Mouse (Mus musculus): Measurements from ENCODE around the gene Slc2a8. TPM values are rescaled to one million over a fixed set of nuclear protein-coding genes. Genes with fewer than 3 reads are reported as not detected.

The Slc2a8 gene
- polyA plus RNA-seq, 1 experiment: 13.1 TPM

- Histone ChIP-seq H3K4me1 (ENCODE audit: control insufficient read depth, insufficient read depth, insufficient read length, low read length) (peaks cover 7% of the 10 kb centered on the region; the same call in 1 of the 2 replicates), H3K27ac (replicated peaks; ENCODE audit: low read depth, low read length) (no peak overlapping the region), H3K4me3 (ENCODE audit: insufficient read depth, low read depth, low read length) (no peak overlapping the region)
Observed at GRCm38 (mm10) chr2:32964659-32965457, 17.0 kb downstream of the Slc2a8 start.

GRCm38 (mm10) chr2:32963981-32964380 lies 17.9 kb downstream of the Slc2a8 start:
- peaks cover 7% of the 10 kb centered on the region; the same call in 1 of the 2 replicates for H3K4me1 ChIP-seq (ENCODE audit: control insufficient read depth, insufficient read depth, insufficient read length, low read length)
- H3K27ac ChIP-seq (replicated peaks; ENCODE audit: low read depth, low read length): no peak overlapping the region

GRCm38 (mm10) chr2:32963544-32963943 lies 18.3 kb downstream of the Slc2a8 start:
- Histone ChIP-seq H3K4me3 (ENCODE audit: insufficient read depth, low read depth, low read length) (no peak overlapping the region), H3K27ac (replicated peaks; ENCODE audit: low read depth, low read length) (no peak overlapping the region), H3K4me1 (ENCODE audit: control insufficient read depth, insufficient read depth, insufficient read length, low read length) (peaks cover 7% of the 10 kb centered on the region; the same call in 1 of the 2 replicates)

More at GRCm38 (mm10) chr2:32963981-32964380, 17.9 kb downstream of the Slc2a8 start:
- H3K4me3 ChIP-seq (ENCODE audit: insufficient read depth, low read depth, low read length): no peak overlapping the region

GRCm38 (mm10) chr2:32962875-32963220 lies 19.0 kb downstream of the Slc2a8 start:
- Histone ChIP-seq H3K4me1 (ENCODE audit: control insufficient read depth, insufficient read depth, insufficient read length, low read length) (peaks cover 4% of the 10 kb centered on the region; the same call in 1 of the 2 replicates), H3K27ac (replicated peaks; ENCODE audit: low read depth, low read length) (no peak overlapping the region), H3K4me3 (ENCODE audit: insufficient read depth, low read depth, low read length) (peak overlapping the region; percentile 59)

- Histone ChIP-seq H3K27ac (replicated peaks; ENCODE audit: low read depth, low read length) (peak overlapping the region; percentile 6; the same call in 1 of the 2 replicates), H3K4me1 (ENCODE audit: control insufficient read depth, insufficient read depth, insufficient read length, low read length) (peaks cover 4% of the 10 kb centered on the region; the same call in 1 of the 2 replicates), H3K4me3 (ENCODE audit: insufficient read depth, low read depth, low read length) (peak overlapping the region; percentile 59)
Observed at GRCm38 (mm10) chr2:32962062-32962874, 19.6 kb downstream of the Slc2a8 start.

GRCm38 (mm10) chr2:32961192-32961995 lies 20.5 kb downstream of the Slc2a8 start, which contains the start of the genes Rpl12 and Lrsam1:
Gene Rpl12, plus strand, starts transcription at chr2:32961559.
Gene Lrsam1, minus strand, starts transcription at chr2:32961614.
- H3K4me3 ChIP-seq (ENCODE audit: insufficient read depth, low read depth, low read length): peak within 1 kb of the TSS; percentile 76
- H3K4me1 ChIP-seq (ENCODE audit: control insufficient read depth, insufficient read depth, insufficient read length, low read length): peaks cover 4% of the 10 kb centered on the region; the same call in 1 of the 2 replicates
- peak within 1 kb of the TSS; percentile 22; the same call in 1 of the 2 replicates for H3K27ac ChIP-seq (replicated peaks; ENCODE audit: low read depth, low read length)

GRCm38 (mm10) chr2:32960273-32960672 lies 21.6 kb downstream of the Slc2a8 start:
- Histone ChIP-seq H3K27ac (replicated peaks; ENCODE audit: low read depth, low read length) (no peak overlapping the region), H3K4me3 (ENCODE audit: insufficient read depth, low read depth, low read length) (no peak overlapping the region), H3K4me1 (ENCODE audit: control insufficient read depth, insufficient read depth, insufficient read length, low read length) (peaks cover 4% of the 10 kb centered on the region; the same call in 1 of the 2 replicates)

GRCm38 (mm10) chr2:32957344-32957743 lies 24.5 kb downstream of the Slc2a8 start:
- no peak overlapping the region for H3K27ac ChIP-seq (replicated peaks; ENCODE audit: low read depth, low read length)
- H3K4me1 ChIP-seq (ENCODE audit: control insufficient read depth, insufficient read depth, insufficient read length, low read length): peaks cover 4% of the 10 kb centered on the region; the same call in 1 of the 2 replicates
- no peak overlapping the region for H3K4me3 ChIP-seq (ENCODE audit: insufficient read depth, low read depth, low read length)

GRCm38 (mm10) chr2:32954581-32954980 lies 27.3 kb downstream of the Slc2a8 start:
- Histone ChIP-seq H3K27ac (replicated peaks; ENCODE audit: low read depth, low read length) (no peak overlapping the region), H3K4me3 (ENCODE audit: insufficient read depth, low read depth, low read length) (no peak overlapping the region), H3K4me1 (ENCODE audit: control insufficient read depth, insufficient read depth, insufficient read length, low read length) (no peaks in the 10 kb centered on the region)

GRCm38 (mm10) chr2:32947454-32947853 lies 34.4 kb downstream of the Slc2a8 start:
- Histone ChIP-seq H3K4me1 (ENCODE audit: control insufficient read depth, insufficient read depth, insufficient read length, low read length) (no peaks in the 10 kb centered on the region), H3K27ac (replicated peaks; ENCODE audit: low read depth, low read length) (no peak overlapping the region), H3K4me3 (ENCODE audit: insufficient read depth, low read depth, low read length) (no peak overlapping the region)

GRCm38 (mm10) chr2:32940483-32940882 lies 41.4 kb downstream of the Slc2a8 start:
- H3K4me1 ChIP-seq (ENCODE audit: control insufficient read depth, insufficient read depth, insufficient read length, low read length): no peaks in the 10 kb centered on the region
- no peak overlapping the region for H3K27ac ChIP-seq (replicated peaks; ENCODE audit: low read depth, low read length)
- H3K4me3 ChIP-seq (ENCODE audit: insufficient read depth, low read depth, low read length): no peak overlapping the region

- no peak overlapping the region for H3K4me3 ChIP-seq (ENCODE audit: insufficient read depth, low read depth, low read length)
- no peak overlapping the region for H3K27ac ChIP-seq (replicated peaks; ENCODE audit: low read depth, low read length)
- H3K4me1 ChIP-seq (ENCODE audit: control insufficient read depth, insufficient read depth, insufficient read length, low read length): no peaks in the 10 kb centered on the region
Observed at GRCm38 (mm10) chr2:32939418-32939817, 42.5 kb downstream of the Slc2a8 start.

- Histone ChIP-seq H3K4me1 (ENCODE audit: control insufficient read depth, insufficient read depth, insufficient read length, low read length) (no peaks in the 10 kb centered on the region), H3K27ac (replicated peaks; ENCODE audit: low read depth, low read length) (no peak overlapping the region), H3K4me3 (ENCODE audit: insufficient read depth, low read depth, low read length) (no peak overlapping the region)
Observed at GRCm38 (mm10) chr2:32938741-32939140, 43.1 kb downstream of the Slc2a8 start.

- peaks cover 2% of the 10 kb centered on the region; the same call in 1 of the 2 replicates for H3K4me1 ChIP-seq (ENCODE audit: control insufficient read depth, insufficient read depth, insufficient read length, low read length)
- no peak overlapping the region for H3K4me3 ChIP-seq (ENCODE audit: insufficient read depth, low read depth, low read length)
- H3K27ac ChIP-seq (replicated peaks; ENCODE audit: low read depth, low read length): no peak overlapping the region
Observed at GRCm38 (mm10) chr2:32931730-32932129, 50.2 kb downstream of the Slc2a8 start.
